Mouse (Mus musculus): ENCODE measurements around the gene Rab5b. TPM values are rescaled to one million over a fixed set of nuclear protein-coding genes. Genes with fewer than 3 reads are reported as not detected.
A peak's percentile ranks its signal among the peaks of the same experiment; 100 is the strongest.

Gene Rab5b
- total RNA-seq, 2 experiments from 2014 or later: 26.9 to 71.7 TPM

DNA sequence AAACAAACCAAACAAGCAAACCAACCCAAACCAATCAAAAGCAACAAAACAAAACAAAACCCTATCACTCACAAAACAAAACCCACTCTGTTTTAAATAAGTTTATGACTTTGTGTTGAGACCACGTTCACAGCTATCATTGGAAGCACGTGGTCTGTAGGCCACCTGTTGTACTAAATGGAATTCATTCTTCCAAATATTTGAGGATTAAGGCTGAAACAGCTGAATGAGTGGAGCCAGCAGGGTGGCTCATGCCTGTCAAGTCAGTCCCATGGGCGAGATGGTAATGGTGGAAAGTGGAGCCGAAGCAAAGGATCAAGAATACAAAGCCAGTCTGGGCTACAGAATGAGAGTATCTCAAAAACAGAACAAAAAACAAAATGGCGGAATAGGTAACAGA lies 4.6 kb upstream of the Rab5b start:
- ATAC-seq (replicated peaks; ENCODE audit: low FRiP score, poor library complexity, severe bottlenecking): no peak

DNA sequence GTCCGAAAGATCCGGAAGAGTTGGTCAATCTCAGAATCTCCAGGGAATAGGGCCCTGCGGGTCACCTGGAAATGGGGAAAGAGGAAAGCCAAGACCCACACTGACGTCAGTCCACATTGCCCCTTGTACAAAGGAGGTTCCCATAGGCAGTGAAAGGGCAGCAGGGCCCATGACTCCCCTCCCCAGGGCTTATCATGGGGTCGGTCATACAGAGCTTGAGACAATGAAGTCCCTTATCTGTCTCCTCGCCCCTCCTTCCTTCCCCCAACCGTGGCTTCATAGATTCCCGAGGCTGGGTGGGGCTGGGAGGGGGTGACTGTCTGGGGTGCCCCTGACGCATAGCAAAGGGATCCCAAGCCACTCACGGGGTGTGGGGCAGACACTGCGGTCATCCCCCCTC lies 3.5 kb upstream of the Rab5b start:
- no peak for ATAC-seq (replicated peaks; ENCODE audit: low FRiP score, poor library complexity, severe bottlenecking)

DNA sequence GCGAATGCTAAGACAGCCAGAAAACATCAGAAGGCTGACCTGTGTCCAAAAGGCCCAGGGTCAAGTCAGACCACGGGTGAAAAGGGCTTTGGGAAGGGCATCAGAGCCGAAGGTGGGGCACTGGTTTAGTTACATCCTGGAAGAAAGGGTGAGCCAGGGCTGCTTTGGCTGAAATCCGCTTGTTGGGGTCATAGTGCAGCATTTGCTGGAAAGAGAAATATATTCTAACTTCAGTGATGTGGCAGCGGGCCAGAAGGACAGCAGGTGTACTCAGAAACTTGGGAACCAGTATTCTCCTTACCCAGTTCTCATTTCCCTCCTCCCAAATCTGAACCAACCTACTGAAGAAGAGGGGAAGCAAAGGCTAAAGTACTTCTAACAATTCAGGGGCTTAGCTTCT lies 2.9 kb upstream of the Rab5b start:
- ATAC-seq (replicated peaks; ENCODE audit: low FRiP score, poor library complexity, severe bottlenecking): no peak

DNA sequence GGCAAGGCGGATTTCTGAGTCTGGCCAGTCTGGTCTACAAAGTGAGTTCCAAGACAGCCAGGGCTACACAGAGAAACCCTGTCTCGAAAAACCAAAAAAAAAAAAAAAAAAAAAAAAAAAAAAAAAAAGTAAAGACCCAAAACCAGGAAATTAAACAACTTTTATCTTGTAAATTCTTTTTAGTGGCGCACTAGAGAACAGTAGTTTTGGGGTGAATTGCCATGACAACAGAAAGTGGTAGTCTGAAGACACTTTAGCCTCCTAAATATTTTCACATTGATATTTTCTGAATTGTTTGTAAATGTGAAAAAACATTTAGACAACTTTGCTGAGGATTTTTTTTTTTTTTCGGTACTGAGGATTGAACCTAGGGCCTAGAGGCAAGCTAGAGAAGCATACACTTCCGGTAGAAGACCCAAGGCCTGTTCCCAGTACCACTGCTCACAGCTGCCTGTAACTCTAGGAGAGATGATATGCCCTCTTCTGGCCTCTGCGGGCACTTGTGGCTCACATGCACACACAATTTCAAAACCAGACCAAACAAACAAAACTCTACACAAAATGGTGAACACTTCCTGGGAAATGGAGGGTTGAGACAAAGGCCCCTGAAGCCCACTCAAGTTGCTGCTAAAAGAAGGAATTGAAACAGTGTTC lies 1.1 kb upstream of the Rab5b start:
- no peak for ATAC-seq (replicated peaks; ENCODE audit: low FRiP score, poor library complexity, severe bottlenecking)

DNA sequence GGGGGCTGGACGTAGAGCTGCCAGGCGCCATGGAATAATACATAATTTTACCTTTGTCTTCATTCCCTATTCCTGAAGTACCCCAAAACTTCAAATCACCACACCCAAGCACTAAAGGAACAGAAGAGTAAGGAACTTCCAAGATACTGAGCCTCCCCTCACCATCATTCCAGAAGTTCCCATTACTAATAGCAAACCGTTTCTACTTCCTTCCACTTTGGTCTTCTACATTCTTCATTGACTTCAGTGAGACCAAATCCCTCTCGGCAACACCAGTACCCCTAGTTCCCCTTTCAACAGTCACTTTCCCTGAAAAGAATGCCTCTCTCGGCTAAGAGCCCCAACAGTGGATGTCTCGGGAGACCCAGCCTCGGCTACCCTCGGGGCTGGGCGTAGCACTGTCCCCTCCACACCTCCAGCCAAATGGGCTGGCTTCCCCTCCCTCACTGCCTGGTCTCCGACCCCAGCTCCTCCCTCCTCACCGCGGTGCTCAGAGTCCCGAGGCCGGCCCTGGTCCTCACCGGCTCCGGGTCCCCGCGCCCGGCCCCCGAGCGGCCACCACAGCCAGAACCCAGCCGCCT lies 563 bp downstream of the Rab5b start:
- ATAC-seq (replicated peaks; ENCODE audit: low FRiP score, poor library complexity, severe bottlenecking): 0 out of 2 replicates have a peak, but pooled peaks have one; percentile 0

DNA sequence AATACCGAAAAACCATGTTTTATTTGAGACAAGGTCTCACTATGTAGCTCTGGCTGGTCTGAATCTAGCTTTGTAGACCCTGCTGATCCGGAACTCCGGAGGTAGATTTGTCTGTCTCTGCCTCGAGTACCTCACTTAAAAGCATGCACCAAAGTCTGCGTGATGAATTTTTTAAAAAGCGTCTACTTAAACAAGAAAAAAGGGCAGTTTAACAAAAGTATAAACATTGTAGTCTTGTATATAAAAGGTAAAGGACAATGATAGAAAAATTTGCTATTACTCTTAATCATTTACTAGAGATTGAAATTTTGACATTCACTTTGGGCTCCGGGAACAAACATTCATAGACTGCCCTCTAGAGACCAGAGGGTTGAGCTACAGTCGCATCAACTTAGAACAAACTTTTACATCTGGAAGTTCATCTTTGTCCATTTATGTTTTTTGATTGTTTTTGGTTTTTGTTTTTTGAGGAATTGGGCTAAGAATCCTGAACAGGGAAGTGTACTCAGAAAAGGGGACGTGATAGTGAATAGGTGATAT lies 21.5 kb downstream of the Rab5b start:
- peak; percentile 66 for ATAC-seq (replicated peaks; ENCODE audit: low FRiP score, poor library complexity, severe bottlenecking)

DNA sequence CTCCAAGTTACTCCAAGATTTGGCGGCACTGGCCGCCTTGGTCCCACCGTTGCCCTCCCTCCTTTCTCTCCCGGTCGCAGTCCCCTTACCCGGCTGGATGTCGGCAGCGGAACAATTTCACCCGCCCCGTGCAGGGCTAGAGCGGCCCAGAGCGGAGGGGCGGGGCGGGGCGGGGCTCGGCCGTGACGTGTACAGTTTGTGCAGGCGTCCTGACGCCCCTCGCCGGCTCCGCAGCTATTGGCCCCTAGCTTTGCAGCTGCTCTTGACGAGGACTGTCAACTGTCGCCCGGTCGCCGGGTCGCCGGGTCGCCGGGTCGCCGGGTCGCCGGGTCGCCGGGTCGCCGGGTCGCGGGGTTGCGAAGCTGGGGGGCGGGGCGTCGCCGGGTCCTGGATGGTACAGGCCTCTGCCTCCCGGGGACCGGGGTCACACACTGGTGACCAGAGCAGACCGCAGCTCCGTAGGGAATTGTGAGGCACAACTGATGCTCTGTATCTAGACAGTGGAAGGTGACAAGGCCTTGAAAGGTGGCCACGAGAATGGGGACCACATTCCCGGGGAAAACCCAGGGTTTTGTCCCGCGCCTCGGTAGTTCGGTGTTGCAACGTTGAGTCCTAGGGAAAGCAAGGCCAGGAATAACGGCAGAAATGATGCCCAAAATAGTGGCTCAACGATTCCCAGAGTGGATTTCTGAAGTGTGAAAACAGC lies 22.1 kb downstream of the Rab5b start, which contains the start of gene Suox:
Gene Suox (minus strand): TSS at position 311 of the 706 bp plus-strand sequence.
- ATAC-seq (replicated peaks; ENCODE audit: low FRiP score, poor library complexity, severe bottlenecking): peak; percentile 71

DNA sequence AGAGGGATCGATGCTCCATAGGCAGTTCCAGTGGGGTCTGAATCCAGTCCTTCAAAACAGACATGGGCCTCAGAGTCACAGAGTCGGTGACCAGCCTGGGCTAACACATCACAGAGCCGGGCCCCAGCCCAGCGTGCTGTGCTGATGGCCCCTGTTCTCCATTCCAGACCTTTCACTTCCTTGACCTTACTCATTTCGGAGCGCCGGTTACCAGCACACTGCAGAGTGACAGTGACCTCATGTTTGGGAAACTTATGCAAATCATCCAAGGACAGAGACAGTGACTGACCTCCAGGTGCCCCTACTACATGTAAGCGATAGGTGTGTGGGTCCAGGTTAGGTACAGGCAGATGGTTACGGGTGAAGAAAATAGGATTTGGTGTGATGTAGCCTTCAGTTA lies 24.9 kb downstream of the Rab5b start:
- no peak for ATAC-seq (replicated peaks; ENCODE audit: low FRiP score, poor library complexity, severe bottlenecking)

DNA sequence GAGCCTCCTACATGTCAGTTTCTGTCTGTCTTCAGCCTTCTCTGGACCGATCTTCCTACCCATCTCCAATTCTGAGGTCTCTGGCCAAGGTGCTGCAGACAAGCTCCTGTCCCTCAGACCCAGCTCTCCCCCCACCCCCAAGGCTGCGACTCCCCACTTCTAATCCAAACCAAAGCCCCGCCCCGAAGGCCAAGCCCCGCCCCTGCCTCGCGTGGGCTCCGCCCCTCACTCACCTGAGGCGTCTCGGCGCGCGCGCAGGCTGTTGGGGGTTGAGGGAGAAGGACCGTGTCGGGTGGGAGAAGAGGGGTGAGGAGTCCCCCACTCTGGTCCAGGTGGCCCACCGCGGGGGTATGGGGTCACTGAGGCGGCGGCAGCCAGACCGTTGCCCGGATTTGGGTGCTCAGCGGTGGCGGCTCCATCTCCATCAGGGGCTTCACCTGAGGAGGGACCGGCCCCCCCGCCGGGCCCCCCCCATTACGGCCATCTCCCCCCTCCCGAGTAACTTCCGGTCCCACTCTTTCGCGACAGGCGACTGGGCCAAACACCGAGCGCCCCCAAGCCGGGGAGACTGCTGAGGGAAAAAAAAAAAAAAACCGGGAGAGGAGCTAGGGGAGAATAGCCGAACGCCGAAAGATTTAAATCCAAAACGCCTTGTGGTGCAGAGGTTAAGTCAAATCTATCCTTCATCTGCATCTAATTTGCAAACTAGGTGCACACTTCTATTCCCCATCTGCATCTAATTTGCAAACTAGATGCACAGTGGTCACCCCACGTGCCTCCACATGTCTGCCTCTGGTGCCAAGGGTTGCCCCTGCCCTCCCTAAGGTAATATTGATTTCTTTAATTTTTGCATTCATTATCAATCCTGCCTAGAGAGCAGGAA lies 27.0 kb downstream of the Rab5b start:
- peak; percentile 38; the same call in 1 of the 2 replicates for ATAC-seq (replicated peaks; ENCODE audit: low FRiP score, poor library complexity, severe bottlenecking)

DNA sequence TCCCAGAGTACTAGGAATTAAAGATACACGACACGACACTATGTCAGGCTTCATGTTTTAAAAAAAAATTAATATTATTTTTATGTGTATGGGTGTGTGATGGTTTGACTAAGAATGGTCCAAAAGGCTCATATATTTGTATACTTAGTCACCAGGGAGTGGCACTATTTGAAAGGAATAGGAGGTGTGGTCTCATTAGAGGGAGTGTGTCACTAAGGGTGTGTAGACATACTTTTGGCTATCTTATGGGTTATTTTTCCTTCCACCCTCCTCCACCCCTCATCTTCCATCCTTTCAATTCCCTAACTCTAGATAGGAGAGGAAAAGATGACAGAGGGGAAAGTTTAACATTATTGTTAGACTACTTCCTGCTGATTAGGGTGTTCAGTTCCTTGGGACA lies 30.3 kb downstream of the Rab5b start:
- ATAC-seq (replicated peaks; ENCODE audit: low FRiP score, poor library complexity, severe bottlenecking): peak; percentile 50

DNA sequence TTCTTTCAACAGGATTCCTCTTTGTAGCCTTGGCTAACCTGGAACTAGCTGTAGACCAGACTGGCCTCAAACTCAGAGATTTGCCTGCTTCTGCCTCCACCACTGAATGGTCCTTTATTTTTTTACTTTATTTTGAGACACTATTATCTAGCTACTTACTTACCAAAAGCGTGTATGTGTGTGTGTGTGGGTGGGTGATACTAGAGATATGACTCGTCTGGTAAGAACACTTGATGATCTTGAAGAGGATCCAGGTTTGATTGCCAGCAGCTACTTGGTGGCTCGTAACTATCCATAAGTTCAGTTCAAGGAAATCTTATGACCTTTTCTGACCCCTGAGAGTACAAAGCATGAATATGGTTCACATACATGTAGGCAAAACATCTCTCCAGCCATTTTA lies 30.8 kb downstream of the Rab5b start:
- peak; percentile 41; the same call in 1 of the 2 replicates for ATAC-seq (replicated peaks; ENCODE audit: low FRiP score, poor library complexity, severe bottlenecking)

DNA sequence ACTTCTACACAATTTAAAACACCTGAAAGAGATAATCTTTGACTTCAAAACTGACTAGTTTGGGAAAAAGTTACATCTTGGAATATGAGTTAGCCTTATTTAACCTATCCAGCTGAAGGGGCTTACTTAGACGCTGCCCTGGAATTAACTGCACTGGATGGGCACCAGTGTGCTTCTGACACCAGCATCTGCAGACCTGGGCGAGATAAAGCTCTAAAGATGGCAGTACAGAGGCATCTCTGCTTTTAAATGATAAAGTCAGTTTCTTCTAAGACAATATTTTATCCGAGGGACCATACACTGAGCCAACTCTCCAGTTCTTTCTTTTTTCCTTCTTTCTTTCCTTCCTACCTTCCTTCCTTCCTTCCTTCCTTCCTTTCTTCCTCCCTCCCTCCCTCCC lies 31.3 kb downstream of the Rab5b start:
- ATAC-seq (replicated peaks; ENCODE audit: low FRiP score, poor library complexity, severe bottlenecking): peak; percentile 69

DNA sequence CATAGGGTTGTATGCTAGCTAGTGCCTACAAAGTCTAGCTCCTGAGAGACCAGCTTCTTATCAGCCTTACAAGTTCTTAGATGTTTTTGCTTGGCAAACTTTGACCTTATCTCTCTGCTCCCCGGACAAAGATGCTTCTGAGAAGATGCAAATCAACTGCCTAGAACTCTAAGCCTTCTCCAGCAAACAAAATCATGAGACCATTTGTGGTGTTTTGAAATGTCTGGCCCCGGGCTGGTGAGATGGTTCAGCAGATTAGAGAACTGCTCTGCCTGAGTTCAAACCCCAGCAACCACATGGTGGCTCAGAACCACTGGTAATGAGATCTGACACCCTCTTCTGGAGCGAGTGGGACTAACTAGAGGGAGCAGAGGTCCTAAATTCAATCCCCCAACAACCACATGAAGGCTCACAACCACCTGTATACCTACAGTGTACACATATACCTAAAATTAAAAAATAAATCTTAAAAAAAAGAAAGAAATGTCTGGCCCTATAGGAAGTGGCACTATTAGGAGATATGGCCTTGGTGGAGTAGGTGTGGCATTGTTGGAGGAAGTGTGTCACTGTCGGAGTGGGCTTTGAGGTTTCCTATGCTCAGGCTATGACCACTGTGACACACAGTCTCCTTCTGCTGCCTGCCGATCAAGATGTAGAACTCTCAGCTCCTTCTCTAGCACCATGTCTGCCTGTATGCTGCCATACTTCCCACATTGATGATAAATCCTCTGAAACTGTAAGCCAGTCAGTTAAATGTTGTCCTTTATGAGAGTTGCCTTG lies 32.4 kb downstream of the Rab5b start:
- no peak for ATAC-seq (replicated peaks; ENCODE audit: low FRiP score, poor library complexity, severe bottlenecking)

DNA sequence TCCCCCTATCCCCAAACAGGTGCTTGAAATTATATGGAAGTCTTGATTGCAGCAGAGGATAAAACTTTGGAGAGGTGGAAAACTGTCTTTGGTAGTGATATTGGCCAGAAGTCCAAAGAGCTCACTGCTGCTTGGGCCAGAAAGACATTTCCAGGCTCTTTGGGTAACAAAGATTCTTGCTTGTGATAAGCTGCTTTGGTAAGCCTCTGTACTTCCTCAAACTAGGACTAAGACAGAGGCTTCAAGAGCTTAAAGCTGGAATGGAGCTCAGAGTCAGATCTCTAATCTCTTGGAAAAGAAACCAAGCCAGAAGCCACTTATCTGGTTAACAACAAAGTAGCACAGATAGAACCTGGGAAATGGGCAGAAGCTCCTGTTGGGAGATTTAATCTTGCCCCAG lies 33.6 kb downstream of the Rab5b start:
- ATAC-seq (replicated peaks; ENCODE audit: low FRiP score, poor library complexity, severe bottlenecking): no peak

DNA sequence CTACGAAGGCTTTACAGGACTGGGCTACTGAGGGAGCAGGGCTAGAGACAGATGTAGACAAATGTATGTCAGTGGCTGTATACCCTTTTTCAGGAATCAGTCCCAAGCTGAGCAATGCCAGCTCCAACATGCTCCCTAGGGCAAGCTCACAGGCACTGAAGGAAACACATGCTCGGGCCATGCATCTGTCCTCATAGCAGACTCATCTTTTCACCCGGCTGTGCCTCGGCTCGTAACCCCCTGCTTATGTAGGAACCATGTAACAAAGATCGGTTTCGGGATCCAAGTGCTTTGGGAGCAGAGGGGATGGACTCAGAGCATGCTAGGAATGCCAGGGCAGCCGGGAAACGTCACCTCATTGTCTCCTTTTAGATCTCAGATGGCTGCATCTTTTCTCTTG lies 36.6 kb downstream of the Rab5b start:
- ATAC-seq (replicated peaks; ENCODE audit: low FRiP score, poor library complexity, severe bottlenecking): no peak

DNA sequence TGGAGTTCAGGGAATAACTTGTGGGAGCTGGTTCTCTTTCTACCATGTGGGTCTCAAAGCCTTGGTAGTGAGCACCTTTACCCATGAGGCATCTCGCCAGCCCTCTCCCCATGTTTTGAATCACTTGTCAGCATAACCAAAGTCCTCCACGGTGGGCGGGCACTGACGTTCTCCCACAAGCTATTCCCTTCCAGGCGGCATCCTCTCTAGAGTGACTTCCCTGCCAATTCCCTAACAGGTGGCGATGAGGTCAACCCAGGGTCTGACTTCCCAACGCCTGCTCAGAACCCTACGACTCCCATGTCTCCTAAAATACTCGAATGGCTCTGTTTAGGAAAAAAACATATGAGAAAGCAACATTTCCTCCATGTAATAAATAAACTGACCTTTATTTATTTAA lies 38.2 kb downstream of the Rab5b start:
- no peak for ATAC-seq (replicated peaks; ENCODE audit: low FRiP score, poor library complexity, severe bottlenecking)

DNA sequence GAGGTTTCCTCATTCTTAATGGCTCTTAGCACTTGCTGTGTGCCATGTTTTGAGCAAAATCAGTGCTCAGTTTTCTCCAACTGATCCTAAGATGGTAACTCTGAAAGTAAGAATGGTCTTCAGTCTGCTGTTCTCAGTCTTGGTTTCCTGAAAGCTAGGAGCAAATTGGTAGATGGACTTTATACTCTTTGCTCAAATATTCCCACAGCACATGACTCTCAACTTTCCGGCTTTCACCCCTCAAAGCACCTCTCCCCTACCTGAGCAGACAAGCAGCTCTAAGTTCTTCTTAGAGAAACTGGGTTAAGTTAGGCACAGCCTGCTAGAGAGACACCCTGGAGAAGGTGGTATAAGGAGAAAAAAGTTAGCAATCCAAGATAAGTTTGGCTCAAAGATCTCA lies 39.3 kb downstream of the Rab5b start:
- ATAC-seq (replicated peaks; ENCODE audit: low FRiP score, poor library complexity, severe bottlenecking): no peak

DNA sequence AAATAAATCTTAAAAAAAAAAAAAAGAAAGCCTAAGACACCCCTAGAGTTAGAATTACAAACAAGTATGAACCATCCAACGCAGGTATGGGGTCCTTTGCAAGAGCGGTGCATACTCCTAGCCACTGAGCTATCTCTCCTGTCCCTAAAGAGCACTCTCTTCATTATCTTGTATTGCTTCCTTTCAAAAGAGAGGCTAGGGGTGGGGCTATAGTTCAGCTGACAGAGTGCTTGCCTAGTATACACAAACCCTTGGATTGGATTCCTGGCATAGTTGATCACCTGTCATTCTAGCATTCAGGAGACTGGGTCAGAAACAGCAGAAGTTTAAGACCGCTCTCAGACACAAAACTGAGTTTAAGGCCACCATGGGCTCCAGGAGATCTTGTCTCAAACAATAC lies 40.8 kb downstream of the Rab5b start:
- ATAC-seq (replicated peaks; ENCODE audit: low FRiP score, poor library complexity, severe bottlenecking): peak; percentile 80

DNA sequence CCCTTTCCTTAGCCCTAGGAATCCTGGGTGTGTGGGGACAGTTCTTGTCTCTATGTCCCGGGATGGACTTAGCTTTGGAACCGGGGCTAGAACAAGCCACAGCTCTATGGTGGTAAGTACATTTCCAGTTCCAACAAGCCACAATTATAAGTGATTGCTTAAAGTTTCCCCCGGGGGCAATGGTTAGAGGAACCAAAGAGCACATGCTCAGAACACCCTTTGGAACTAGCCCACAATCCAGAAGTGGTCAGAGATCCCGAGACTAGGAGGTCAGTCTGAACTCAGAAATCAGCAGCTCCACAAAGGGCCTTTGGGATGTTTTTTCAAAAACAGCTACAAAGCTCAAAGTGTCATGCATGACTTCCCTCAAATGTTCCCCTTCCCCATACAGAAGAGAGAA lies 42.2 kb downstream of the Rab5b start:
- ATAC-seq (replicated peaks; ENCODE audit: low FRiP score, poor library complexity, severe bottlenecking): no peak

All from erythroblast, adult 5-6 weeks (primary cell).